Comparison of ENCODE assay signal across 26 mouse cellular contexts in the genomic region with DNA sequence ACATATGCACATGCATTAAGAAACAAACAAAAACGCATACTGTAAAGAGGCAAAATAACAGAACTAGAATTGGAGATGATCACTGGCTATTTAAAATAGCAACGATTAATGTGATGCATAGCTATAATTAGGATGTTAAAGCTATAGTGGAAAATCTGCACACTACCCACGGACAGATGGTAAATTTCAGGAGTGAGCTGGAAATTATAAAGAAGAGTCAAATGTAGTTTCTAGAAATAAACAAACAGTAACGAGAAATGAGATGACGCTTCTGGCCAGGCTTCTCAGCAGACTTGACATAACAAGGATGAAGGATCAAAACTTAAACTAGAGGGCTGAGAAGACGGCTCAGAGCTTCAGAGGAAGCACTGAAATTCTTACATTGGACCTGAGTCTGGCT. TPM values are rescaled to one million over a fixed set of nuclear protein-coding genes. Genes with fewer than 3 reads are reported as not detected.
DNase-seq lines count a peak whose midpoint lies in the region; ATAC-seq and TF ChIP-seq lines count a peak whose summit lies in the region.
"Had no signal": no experiment of that assay in that cellular context is flagged by ENCODE, and none has a peak within 500 bp of the region (broad histone marks: within the 10 kb centered on the region; RNA-seq: fewer than 3 reads in every experiment).

No protein-coding gene starts in this region.

- TF ChIP-seq CTCF in forebrain, postnatal 0 days (IDR thresholded peaks at IDR 0.05; ENCODE audit: low read depth): no peak
- TF ChIP-seq CTCF in layer of hippocampus, adult 2 months (conservative IDR thresholded peaks at IDR 0.05): no peak

- WGBS in forebrain, postnatal 0 days: 66% methylated on average over 6 of the region's 6 CpGs
- WGBS in forebrain, embryonic 12.5 days: 87% methylated on average over 6 of the region's 6 CpGs
- WGBS in liver, embryonic 15.5 days (ENCODE audit: insufficient replicate concordance): 78% methylated on average over 6 of the region's 6 CpGs
- 57% methylated on average over 6 of the region's 6 CpGs for WGBS in stomach, embryonic 16.5 days

- H3K27me3 ChIP-seq in forebrain, postnatal 0 days (ENCODE audit: insufficient read depth, low read length): no peaks in the 10 kb centered on the region
- no peaks in the 10 kb centered on the region for H3K27me3 ChIP-seq in forebrain, embryonic 12.5 days
- no peaks in the 10 kb centered on the region for H3K27me3 ChIP-seq in liver, embryonic 15.5 days
- no peaks in the 10 kb centered on the region for H3K27me3 ChIP-seq in stomach, embryonic 16.5 days (ENCODE audit: control insufficient read depth, insufficient read depth, low read length)
- H3K27me3 ChIP-seq: CH12.LX; embryonic facial prominence, embryonic 15.5 days; hindbrain, embryonic 12.5 days; Patski had no signal

- no peak for DNase-seq in forebrain, postnatal 0 days
- DNase-seq in layer of hippocampus, adult 2 months (ENCODE audit: low spot score in 2 of 2): no peak
- no peak for DNase-seq in layer of hippocampus, postnatal 25 days (ENCODE audit: extremely low spot score in 1 of 2, low spot score in 1 of 2)
- no peak for DNase-seq in liver
- DNase-seq in lung, postnatal 4 days: no peak
- DNase-seq: adrenal gland, postnatal 14 days; cerebellum, adult 2 months; cerebellum, postnatal 10 days; embryo, embryonic 11 days; gastrocnemius, postnatal 10 days; heart, adult 18-20 months; heart, postnatal 10 days; heart, postnatal 4 days had no signal

- no peak overlapping the region for H3K4me2 ChIP-seq in forebrain, postnatal 0 days (ENCODE audit: low read depth)
- no peak overlapping the region for H3K4me2 ChIP-seq in forebrain, embryonic 12.5 days
- no peak overlapping the region for H3K4me2 ChIP-seq in liver, embryonic 15.5 days
- H3K4me2 ChIP-seq in stomach, embryonic 16.5 days (ENCODE audit: low read depth, low read length): no peak overlapping the region
- H3K4me2 ChIP-seq: embryonic facial prominence, embryonic 15.5 days; hindbrain, embryonic 12.5 days had no signal

- peaks cover 17% of the 10 kb centered on the region for H3K4me1 ChIP-seq in forebrain, postnatal 0 days (ENCODE audit: insufficient read depth)
- peaks cover 18% of the 10 kb centered on the region for H3K4me1 ChIP-seq in forebrain, embryonic 12.5 days
- H3K4me1 ChIP-seq in liver, embryonic 15.5 days (replicated peaks): peaks cover 81% of the 10 kb centered on the region
- H3K4me1 ChIP-seq in stomach, embryonic 16.5 days (ENCODE audit: control insufficient read depth, insufficient read depth, low read length): peaks cover 15% of the 10 kb centered on the region

- no peaks in the 10 kb centered on the region for H3K9me3 ChIP-seq in forebrain, postnatal 0 days (ENCODE audit: low read length)
- no peaks in the 10 kb centered on the region for H3K9me3 ChIP-seq in forebrain, embryonic 12.5 days
- H3K9me3 ChIP-seq in liver, embryonic 15.5 days (replicated peaks): no peaks in the 10 kb centered on the region
- H3K9me3 ChIP-seq in stomach, embryonic 16.5 days (replicated peaks; ENCODE audit: control insufficient read depth, low read length): no peaks in the 10 kb centered on the region
- H3K9me3 ChIP-seq: embryonic facial prominence, embryonic 15.5 days; forebrain, embryonic 10.5 days; heart, embryonic 10.5 days; hindbrain, embryonic 12.5 days had no signal

- H3K4me3 ChIP-seq in forebrain, postnatal 0 days (ENCODE audit: low read depth, low read length): no peak overlapping the region
- H3K4me3 ChIP-seq in forebrain, embryonic 12.5 days (replicated peaks): no peak overlapping the region
- no peak overlapping the region for H3K4me3 ChIP-seq in layer of hippocampus, adult 2 months
- H3K4me3 ChIP-seq in liver, embryonic 15.5 days (replicated peaks): no peak overlapping the region
- no peak overlapping the region for H3K4me3 ChIP-seq in stomach, embryonic 16.5 days (replicated peaks; ENCODE audit: low read length)
- H3K4me3 ChIP-seq: embryonic facial prominence, embryonic 15.5 days; erythroblast, embryonic 14.5 days; forebrain, embryonic 10.5 days; heart, embryonic 10.5 days; hindbrain, embryonic 12.5 days had no signal

- H3K27ac ChIP-seq in forebrain, postnatal 0 days (ENCODE audit: low read depth, low read length): 0 out of 2 replicates have a peak overlapping the region, but pooled peaks have one; percentile 35
- no peak overlapping the region for H3K27ac ChIP-seq in forebrain, embryonic 12.5 days
- H3K27ac ChIP-seq in layer of hippocampus, adult 2 months: 0 out of 2 replicates have a peak overlapping the region, but pooled peaks have one; percentile 18
- peak overlapping the region; percentile 25; the same call in 1 of the 2 replicates for H3K27ac ChIP-seq in liver, embryonic 15.5 days (replicated peaks)
- H3K27ac ChIP-seq in stomach, embryonic 16.5 days (ENCODE audit: low read length): peak overlapping the region; percentile 50; the same call in 1 of the 2 replicates
- H3K27ac ChIP-seq: embryonic facial prominence, embryonic 15.5 days; forebrain, embryonic 10.5 days; heart, embryonic 10.5 days; hindbrain, embryonic 12.5 days had no signal

- no peak overlapping the region for H3K9ac ChIP-seq in forebrain, postnatal 0 days
- no peak overlapping the region for H3K9ac ChIP-seq in forebrain, embryonic 12.5 days
- no peak overlapping the region for H3K9ac ChIP-seq in liver, embryonic 15.5 days
- H3K9ac ChIP-seq in stomach, embryonic 16.5 days (ENCODE audit: low read length): no peak overlapping the region
- H3K9ac ChIP-seq: embryonic facial prominence, embryonic 15.5 days; hindbrain, embryonic 12.5 days had no signal

- no peak for ATAC-seq in forebrain, postnatal 0 days
- ATAC-seq in forebrain, embryonic 12.5 days (ENCODE audit: low FRiP score): no peak
- no peak for ATAC-seq in liver, embryonic 15.5 days (ENCODE audit: insufficient read depth)
- ATAC-seq in stomach, embryonic 16.5 days (ENCODE audit: insufficient read depth, low FRiP score): no peak
- ATAC-seq: activated CD4-positive, CD25-positive, alpha-beta regulatory T cell, adult 4 months; hindbrain, embryonic 16.5 days; inflammation-experienced regulatory T-cells, adult 6 months; Patski had no signal

- H3K36me3 ChIP-seq in forebrain, postnatal 0 days (ENCODE audit: insufficient read depth): peaks cover 23% of the 10 kb centered on the region
- peaks cover 43% of the 10 kb centered on the region for H3K36me3 ChIP-seq in forebrain, embryonic 12.5 days (replicated peaks)
- H3K36me3 ChIP-seq in liver, embryonic 15.5 days (replicated peaks): peaks cover 67% of the 10 kb centered on the region
- peaks cover 3% of the 10 kb centered on the region; the same call in 1 of the 2 replicates for H3K36me3 ChIP-seq in stomach, embryonic 16.5 days (ENCODE audit: control insufficient read depth, insufficient read depth, low read length)

RNA-seq across cellular contexts. Expression of gene Susd2, which starts 57.5 kb away (rescaled TPM):
- 2.2 and 2.6 TPM in 2 replicates for total RNA-seq in forebrain, postnatal 0 days (2014; rRNA removed)
- 2.2 TPM in 2 replicates for polyA plus RNA-seq in forebrain, postnatal 0 days (2015; fragmentation: Nextera tagmentation; extraction: Ambion mirVana)
- 1.6 TPM in 2 replicates for polyA plus RNA-seq in forebrain, embryonic 12.5 days (2016; fragmentation: Nextera tagmentation; extraction: Ambion mirVana)
- 1 to 10 TPM; 2.1 TPM for total RNA-seq in layer of hippocampus, adult 2 months (2021)
- 1 to 10 TPM; 1.4 to 1.6 TPM for total RNA-seq in layer of hippocampus, postnatal 25 days (2021)
- 1.9 and 2.0 TPM in 2 replicates for polyA plus RNA-seq in liver, embryonic 15.5 days (2015; fragmentation: Nextera tagmentation; extraction: Ambion mirVana)
- polyA plus RNA-seq in stomach, embryonic 16.5 days (2015; fragmentation: Nextera tagmentation; extraction: Ambion mirVana): 16.1 and 18.6 TPM in 2 replicates
